Mouse (Mus musculus) kidney, embryonic 14.5 days (tissue): ENCODE measurements around the gene Sec31a. TPM values are rescaled to one million over a fixed set of nuclear protein-coding genes. Genes with fewer than 3 reads are reported as not detected.

Experiments used
- ATAC-seq: fragments of 200-750 bp; cut with Nextera tagmentation; 2 replicates; pipeline ENCODE4 v1.8.0; 2017; ENCODE audit warnings: moderate number of reproducible peaks, mild to moderate bottlenecking, moderate TSS enrichment, moderate library complexity; ENCODE audit not compliant: low FRiP score, low TSS enrichment
- H3K27ac ChIP-seq: fragments of 300-500 bp; sonication (generic); 2 replicates; pipeline ENCODE4 v1.5.1; 2014; ENCODE audit warnings: low read depth, mild to moderate bottlenecking, low read length, moderate library complexity, mixed read lengths
- H3K27me3 ChIP-seq: fragments of 300-500 bp; sonication (generic); 2 replicates; pipeline ENCODE4 v1.6.1; 2014; ENCODE audit warnings: mild to moderate bottlenecking, low read length; ENCODE audit not compliant: control insufficient read depth, insufficient read depth
- H3K36me3 ChIP-seq: fragments of 300-500 bp; sonication (generic); 2 replicates; pipeline ENCODE4 v1.6.1; 2014; ENCODE audit warnings: low read length, mixed read lengths; ENCODE audit not compliant: control insufficient read depth, insufficient read depth
- H3K4me1 ChIP-seq: fragments of 300-500 bp; sonication (generic); 2 replicates; pipeline ENCODE4 v1.6.1; 2014; ENCODE audit warnings: low read length, mixed read lengths; ENCODE audit not compliant: control insufficient read depth, insufficient read depth
- H3K4me2 ChIP-seq: fragments of 300-500 bp; sonication (generic); replicated peaks from 2 replicates; pipeline ENCODE4 v1.6.1; 2014; ENCODE audit warnings: low read depth, mild to moderate bottlenecking, low read length
- H3K4me3 ChIP-seq: fragments of 300-500 bp; sonication (generic); 2 replicates; pipeline ENCODE4 v1.5.1; 2014; ENCODE audit warnings: mild to moderate bottlenecking, low read length
- H3K9ac ChIP-seq: fragments of 300-500 bp; sonication (generic); 2 replicates; pipeline ENCODE4 v1.6.1; 2014; ENCODE audit warnings: low read depth, mild to moderate bottlenecking, low read length, moderate library complexity
- H3K9me3 ChIP-seq: fragments of 300-500 bp; sonication (generic); 2 replicates; pipeline ENCODE4 v1.6.1; 2016; ENCODE audit warnings: low read length; ENCODE audit not compliant: control insufficient read depth
- WGBS: fragments of 180-500 bp; shearing (Covaris S2); extraction: QIAGEN DNeasy Blood & Tissue Kit; methylation state at CpG from one replicate; pipeline ENCODE4 v1.1.7; 2014; 5-methylcytosine and 5-hydroxymethylcytosine counted together
- polyA plus RNA-seq: library from polyadenylated mRNA; unstranded; fragments of >200 nt; fragmentation: Nextera tagmentation; extraction: Ambion mirVana; gene quantifications from 2 replicates; pipeline ENCODE4 v1.2.1, GENCODE M21; 2014

Gene Sec31a
- 111 and 163 TPM in 2 replicates for polyA plus RNA-seq

DNA sequence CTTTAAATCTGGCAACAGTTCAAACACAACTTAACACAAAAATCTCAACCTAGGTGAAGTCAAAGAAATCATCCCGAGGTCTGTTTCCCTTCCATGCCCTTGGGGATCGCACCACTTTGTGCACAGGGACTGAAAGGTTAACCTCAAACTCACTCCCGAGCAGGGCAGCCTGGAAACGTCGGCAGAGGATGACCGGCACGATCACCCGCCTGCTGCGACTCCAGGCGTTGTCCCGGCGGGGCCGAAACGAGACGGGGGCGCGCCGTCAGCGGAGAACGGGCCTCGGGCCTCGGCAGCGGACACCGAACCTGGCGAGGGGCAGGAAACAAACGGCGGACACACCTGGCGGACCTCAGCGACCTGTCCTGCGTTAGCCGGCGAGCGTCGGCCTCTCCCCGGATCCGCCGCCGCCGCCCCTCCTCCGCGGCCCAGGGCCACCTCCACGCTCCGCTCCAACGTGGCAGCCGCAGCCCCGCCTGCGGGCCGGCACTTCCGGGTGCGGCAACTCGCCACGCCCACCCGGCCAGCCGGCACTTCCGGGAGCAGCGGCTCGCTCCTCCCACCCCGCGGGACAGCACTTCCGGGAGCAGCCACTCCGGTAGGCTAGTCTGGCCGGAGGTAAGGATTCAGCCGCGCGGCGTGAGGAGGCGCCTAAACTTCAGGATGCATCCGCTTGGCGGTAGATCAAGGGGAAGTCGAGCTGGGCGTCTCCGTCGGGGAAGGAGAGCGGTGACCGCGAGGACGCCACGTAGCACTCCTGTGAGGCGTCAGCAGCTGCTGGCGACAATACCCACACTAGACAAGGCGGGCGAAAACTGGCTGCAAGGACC is at the start of gene Sec31a:
Gene Sec31a, minus strand, starts transcription at position 474 of the 830 bp plus-strand sequence.
- Histone ChIP-seq H3K9me3 (no peaks in the 10 kb centered on the region), H3K27me3 (no peaks in the 10 kb centered on the region), H3K27ac (peak within 1 kb of the TSS; percentile 91), H3K9ac (peak within 1 kb of the TSS; percentile 84), H3K4me3 (peak within 1 kb of the TSS; percentile 77), H3K4me2 (peak within 1 kb of the TSS; percentile 66), H3K4me1 (peaks cover 18% of the 10 kb centered on the region), H3K36me3 (peaks cover 23% of the 10 kb centered on the region)
- ATAC-seq, result peak; percentile 97
- WGBS, result under 1% methylated on average over 74 of the region's 82 CpGs

DNA sequence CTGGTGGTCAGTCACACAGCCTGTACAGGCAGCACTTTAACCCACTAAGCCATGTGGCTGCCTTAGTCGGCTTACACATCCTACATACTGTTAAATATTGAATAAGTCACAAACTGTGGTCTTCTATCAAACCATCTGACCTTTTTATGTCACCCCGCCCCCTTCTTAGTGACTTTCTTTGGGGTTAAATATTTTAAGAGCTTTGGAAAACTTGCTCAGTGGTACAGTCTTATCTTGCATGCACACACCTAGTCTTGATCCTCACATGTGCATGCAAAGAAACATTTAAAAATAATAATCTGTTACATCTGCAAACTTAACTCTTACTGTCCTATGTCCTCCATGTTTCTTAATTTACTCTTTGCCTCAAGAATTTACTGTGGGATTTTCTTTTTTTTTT is 46.3 kb upstream of the Sec31a start:
- Histone ChIP-seq H3K27me3 (no peaks in the 10 kb centered on the region), H3K27ac (no peak overlapping the region), H3K9me3 (no peaks in the 10 kb centered on the region), H3K9ac (no peak overlapping the region), H3K4me2 (no peak overlapping the region), H3K36me3 (peaks cover 35% of the 10 kb centered on the region), H3K4me3 (no peak overlapping the region), H3K4me1 (no peaks in the 10 kb centered on the region)
- no peak for ATAC-seq
- WGBS, result 80% methylated on average over 2 of the region's 2 CpGs

DNA sequence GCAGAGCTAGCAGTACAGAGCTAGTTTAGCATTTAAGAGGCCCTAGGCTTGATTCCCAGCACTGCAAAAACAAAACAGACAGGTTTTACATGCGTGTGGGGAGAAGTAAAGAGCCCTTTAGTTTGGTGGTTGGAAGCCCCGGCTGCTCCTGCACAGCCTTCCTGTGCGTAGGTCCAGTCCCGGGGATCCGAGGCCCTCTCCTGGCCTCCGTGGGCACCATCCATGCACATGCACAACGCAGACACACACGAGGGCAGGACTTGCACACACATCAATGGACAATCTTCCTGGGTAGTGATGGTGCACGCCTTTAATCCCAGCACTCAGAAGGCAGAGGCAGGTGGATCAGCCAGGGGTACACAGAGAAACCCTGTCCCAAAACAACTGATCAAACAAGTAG is 45.5 kb upstream of the Sec31a start:
- Histone ChIP-seq H3K4me3 (no peak overlapping the region), H3K36me3 (peaks cover 36% of the 10 kb centered on the region), H3K27me3 (no peaks in the 10 kb centered on the region), H3K27ac (no peak overlapping the region), H3K4me1 (no peaks in the 10 kb centered on the region), H3K4me2 (no peak overlapping the region), H3K9me3 (no peaks in the 10 kb centered on the region), H3K9ac (no peak overlapping the region)
- no peak for ATAC-seq
- WGBS, result 95% methylated on average over 9 of the region's 9 CpGs

GRCm38 (mm10) chr5:100459468-100459867 is 43.4 kb upstream of the Sec31a start:
- no peak overlapping the region for H3K4me3 ChIP-seq
- peaks cover 41% of the 10 kb centered on the region for H3K36me3 ChIP-seq
- H3K9ac ChIP-seq, result no peak overlapping the region
- ATAC-seq, result no peak
- no peaks in the 10 kb centered on the region for H3K27me3 ChIP-seq
- H3K4me1 ChIP-seq, result no peaks in the 10 kb centered on the region
- H3K4me2 ChIP-seq, result no peak overlapping the region
- no peaks in the 10 kb centered on the region for H3K9me3 ChIP-seq
- H3K27ac ChIP-seq, result no peak overlapping the region
- WGBS, result 91% methylated on average over 5 of the region's 5 CpGs

DNA sequence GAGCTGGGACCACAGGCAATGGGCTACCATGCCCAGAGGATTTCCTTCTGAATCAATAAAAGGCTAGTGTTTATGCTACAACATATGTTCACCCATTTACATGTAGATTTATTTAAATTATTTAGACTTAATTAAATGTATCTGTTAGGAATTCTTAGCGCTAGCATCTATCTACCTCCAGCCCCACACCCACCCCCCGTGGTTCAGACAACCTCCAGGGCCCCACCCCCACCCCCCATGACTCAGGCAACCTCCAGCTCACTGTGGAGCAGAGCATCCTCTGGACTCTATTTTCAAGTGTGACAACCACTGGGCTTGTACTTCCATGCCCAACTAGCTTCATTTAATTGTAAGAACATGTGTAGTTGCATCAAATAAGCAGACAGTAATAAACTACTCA is 35.8 kb upstream of the Sec31a start:
- Histone ChIP-seq H3K27ac (no peak overlapping the region), H3K4me2 (no peak overlapping the region), H3K4me3 (no peak overlapping the region), H3K36me3 (peaks cover 58% of the 10 kb centered on the region), H3K4me1 (no peaks in the 10 kb centered on the region), H3K9me3 (no peaks in the 10 kb centered on the region), H3K9ac (no peak overlapping the region), H3K27me3 (no peaks in the 10 kb centered on the region)
- ATAC-seq, result no peak
- 70% methylated on average over 2 of the region's 2 CpGs for WGBS

- no peak overlapping the region for H3K27ac ChIP-seq
- no peaks in the 10 kb centered on the region for H3K27me3 ChIP-seq
- H3K9me3 ChIP-seq, result no peaks in the 10 kb centered on the region; the same call in 1 of the 2 replicates
- no peak overlapping the region for H3K9ac ChIP-seq
- H3K4me3 ChIP-seq, result no peak overlapping the region
- ATAC-seq, result no peak
- WGBS, result 93% methylated on average over 14 of the region's 14 CpGs
- no peak overlapping the region for H3K4me2 ChIP-seq
- peaks cover 5% of the 10 kb centered on the region; the same call in 1 of the 2 replicates for H3K36me3 ChIP-seq
- no peaks in the 10 kb centered on the region for H3K4me1 ChIP-seq
Measured at GRCm38 (mm10) chr5:100438796-100439195, 22.8 kb upstream of the Sec31a start.

DNA sequence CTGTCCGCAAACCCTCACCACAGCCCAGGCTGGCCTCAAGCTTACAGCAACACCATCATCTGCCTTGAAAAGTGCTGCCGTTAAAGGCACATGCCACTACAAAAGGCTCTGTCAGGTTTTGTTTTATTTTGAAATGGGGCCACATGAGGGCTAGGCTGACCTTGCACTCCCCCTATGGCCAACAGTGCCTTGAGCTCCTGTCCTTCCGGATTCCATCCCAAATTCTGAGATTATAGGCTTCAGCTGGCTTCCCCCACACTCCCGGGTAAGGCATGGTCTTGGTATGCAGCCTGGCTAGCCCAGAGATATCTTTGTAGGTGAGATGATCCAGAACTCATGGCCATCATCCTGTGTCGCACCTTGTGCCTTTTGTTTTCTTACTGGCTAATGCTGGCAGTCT is 21.9 kb upstream of the Sec31a start:
- H3K4me3 ChIP-seq, result no peak overlapping the region
- H3K27me3 ChIP-seq, result no peaks in the 10 kb centered on the region
- H3K9me3 ChIP-seq, result no peaks in the 10 kb centered on the region; the same call in 1 of the 2 replicates
- H3K4me1 ChIP-seq, result no peaks in the 10 kb centered on the region
- WGBS, result 88% methylated on average over 5 of the region's 5 CpGs
- 0 out of 2 replicates have a peak, but pooled peaks cover 5% of the 10 kb centered on the region for H3K36me3 ChIP-seq
- ATAC-seq, result no peak
- H3K9ac ChIP-seq, result no peak overlapping the region
- H3K27ac ChIP-seq, result no peak overlapping the region
- H3K4me2 ChIP-seq, result no peak overlapping the region

DNA sequence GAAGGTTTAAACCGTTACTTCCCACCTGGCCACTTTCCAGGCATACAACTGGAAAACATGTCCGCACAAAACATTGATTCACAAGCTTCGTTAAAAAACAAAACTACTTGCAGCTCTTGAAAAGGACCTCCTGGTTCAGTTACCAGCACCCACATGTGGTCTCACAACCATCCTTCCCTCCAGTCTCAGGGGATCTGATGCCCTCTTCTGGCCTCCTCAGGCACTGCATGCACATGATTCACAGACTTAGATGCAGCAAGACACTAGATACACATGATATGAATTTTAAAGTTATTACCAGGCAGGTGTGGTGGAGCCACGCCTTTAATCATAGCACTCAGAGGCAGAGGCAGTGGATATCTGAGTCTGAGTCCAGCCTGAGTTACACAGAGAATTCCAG is 21.1 kb upstream of the Sec31a start:
- Histone ChIP-seq H3K4me3 (no peak overlapping the region), H3K9ac (no peak overlapping the region), H3K4me2 (no peak overlapping the region), H3K27ac (no peak overlapping the region), H3K36me3 (0 out of 2 replicates have a peak, but pooled peaks cover 5% of the 10 kb centered on the region), H3K4me1 (no peaks in the 10 kb centered on the region), H3K27me3 (no peaks in the 10 kb centered on the region), H3K9me3 (no peaks in the 10 kb centered on the region; the same call in 1 of the 2 replicates)
- 95% methylated on average over 4 of the region's 4 CpGs for WGBS
- no peak for ATAC-seq

GRCm38 (mm10) chr5:100430966-100431365 is 14.9 kb upstream of the Sec31a start:
- Histone ChIP-seq H3K9ac (no peak overlapping the region), H3K9me3 (no peaks in the 10 kb centered on the region), H3K27me3 (no peaks in the 10 kb centered on the region), H3K4me3 (no peak overlapping the region), H3K4me2 (no peak overlapping the region), H3K27ac (no peak overlapping the region), H3K4me1 (peaks cover 25% of the 10 kb centered on the region), H3K36me3 (peaks cover 22% of the 10 kb centered on the region)
- 44% methylated on average over 2 of the region's 2 CpGs for WGBS
- no peak for ATAC-seq
